ENCODE assay signal across 22 mouse cellular contexts in genomic region chr6:136455696-136456095, GRCm38 (mm10). TPM values are rescaled to one million over a fixed set of nuclear protein-coding genes. Genes with fewer than 3 reads are reported as not detected.
DNase-seq lines count a peak whose midpoint lies in the region; ATAC-seq lines count a peak whose summit lies in the region.
"Had no signal": no experiment of that assay in that cellular context is flagged by ENCODE, and none has a peak within 500 bp of the region (broad histone marks: within the 10 kb centered on the region; RNA-seq: fewer than 3 reads in every experiment).

No protein-coding gene starts in this region.

- no peaks in the 10 kb centered on the region for H3K27me3 ChIP-seq in heart, embryonic 10.5 days (ENCODE audit: insufficient read depth, poor library complexity, severe bottlenecking)
- no peaks in the 10 kb centered on the region for H3K27me3 ChIP-seq in lung, embryonic 16.5 days (ENCODE audit: control insufficient read depth, insufficient read depth, low read depth, low read length)
- H3K27me3 ChIP-seq: embryonic facial prominence, embryonic 15.5 days; midbrain, embryonic 13.5 days; Patski had no signal

- H3K27ac ChIP-seq in heart, embryonic 10.5 days, result no peak overlapping the region
- H3K27ac ChIP-seq in lung, embryonic 16.5 days (ENCODE audit: low read length), result no peak overlapping the region
- H3K27ac ChIP-seq: embryonic facial prominence, embryonic 15.5 days; hindbrain, postnatal 0 days; midbrain, embryonic 13.5 days had no signal

- 67% methylated on average over 3 of the region's 3 CpGs for WGBS in heart, embryonic 10.5 days
- WGBS in lung, embryonic 16.5 days, result 47% methylated on average over 3 of the region's 3 CpGs

- H3K4me2 ChIP-seq in lung, embryonic 16.5 days (ENCODE audit: low read depth, low read length), result no peak overlapping the region
- H3K4me2 ChIP-seq: embryonic facial prominence, embryonic 15.5 days; heart, embryonic 11.5 days; midbrain, embryonic 13.5 days had no signal

- ATAC-seq in lung, embryonic 16.5 days (ENCODE audit: low read depth), result 0 out of 2 replicates have a peak, but pooled peaks have one; percentile 23
- ATAC-seq: activated CD4-positive, CD25-positive, alpha-beta regulatory T cell, adult 4 months; hindbrain, postnatal 0 days; midbrain, embryonic 13.5 days; Patski had no signal

- H3K36me3 ChIP-seq in heart, embryonic 10.5 days, result no peaks in the 10 kb centered on the region
- no peaks in the 10 kb centered on the region for H3K36me3 ChIP-seq in lung, embryonic 16.5 days (ENCODE audit: control insufficient read depth, insufficient read depth, low read length)
- H3K36me3 ChIP-seq: embryonic facial prominence, embryonic 15.5 days; midbrain, embryonic 13.5 days had no signal

- H3K9ac ChIP-seq in lung, embryonic 16.5 days (ENCODE audit: low read length), result no peak overlapping the region
- H3K9ac ChIP-seq: embryonic facial prominence, embryonic 15.5 days; midbrain, embryonic 13.5 days had no signal

- DNase-seq in heart, postnatal 4 days, result peak; percentile 25
- no peak for DNase-seq in heart, embryonic 10.5 days (ENCODE audit: low spot score)
- peak; percentile 38 for DNase-seq in testis, postnatal 10 days (ENCODE audit: low spot score)
- no peak for DNase-seq in testis, postnatal 14 days (ENCODE audit: low spot score)
- no peak for DNase-seq in right cerebral cortex, postnatal 4 days
- DNase-seq in thymus, postnatal 25 days, result no peak
- DNase-seq: B cell, adult 2 months; gastrocnemius, postnatal 14 days; liver; thymus, postnatal 4 days had no signal

- H3K9me3 ChIP-seq in heart, embryonic 10.5 days, result no peaks in the 10 kb centered on the region
- H3K9me3 ChIP-seq in lung, embryonic 16.5 days (ENCODE audit: control insufficient read depth, low read length), result no peaks in the 10 kb centered on the region
- H3K9me3 ChIP-seq: embryonic facial prominence, embryonic 15.5 days had no signal

- H3K4me3 ChIP-seq in heart, embryonic 10.5 days, result no peak overlapping the region
- H3K4me3 ChIP-seq in lung, embryonic 16.5 days (ENCODE audit: low read length), result no peak overlapping the region
- H3K4me3 ChIP-seq: embryonic facial prominence, embryonic 15.5 days; midbrain, embryonic 13.5 days had no signal

- peaks cover 5% of the 10 kb centered on the region; the same call in 1 of the 2 replicates for H3K4me1 ChIP-seq in heart, embryonic 10.5 days
- H3K4me1 ChIP-seq in lung, embryonic 16.5 days (replicated peaks; ENCODE audit: control insufficient read depth, insufficient read depth, low read length), result 0 out of 2 replicates have a peak, but pooled peaks cover 4% of the 10 kb centered on the region
- H3K4me1 ChIP-seq: embryonic facial prominence, embryonic 15.5 days; midbrain, embryonic 13.5 days had no signal

RNA-seq across cellular contexts. Expression of gene E330021D16Rik, which starts 40.3 kb away (rescaled TPM):
- total RNA-seq in heart, postnatal 4 days (2021), result not detected
- 0.11 TPM in 1 of 2 replicates, not detected in the other for polyA plus RNA-seq in heart, embryonic 10.5 days (2016; fragmentation: Nextera tagmentation; extraction: Ambion mirVana)
- polyA plus RNA-seq in lung, embryonic 16.5 days (2015; fragmentation: Nextera tagmentation; extraction: Ambion mirVana), result 0.10 and 0.38 TPM in 2 replicates
- total RNA-seq: gastrocnemius, postnatal 14 days; heart, postnatal 14 days; hindbrain, postnatal 0 days; left cerebral cortex, postnatal 36 days had no signal
- polyA plus RNA-seq: embryonic facial prominence, embryonic 15.5 days; forebrain, embryonic 11.5 days; heart, embryonic 11.5 days; hindbrain, postnatal 0 days; large intestine, adult 2 months; midbrain, embryonic 13.5 days; neural tube, embryonic 14.5 days; Patski had no signal

RNA-seq across cellular contexts. Expression of gene Atf7ip, which starts 50.3 kb away (rescaled TPM):
- 100 to 1,000 TPM; 107 to 108 TPM for total RNA-seq in heart, postnatal 4 days (2021)
- 37.7 and 42.4 TPM in 2 replicates for polyA plus RNA-seq in heart, embryonic 10.5 days (2016; fragmentation: Nextera tagmentation; extraction: Ambion mirVana)
- polyA plus RNA-seq in lung, embryonic 16.5 days (2015; fragmentation: Nextera tagmentation; extraction: Ambion mirVana), result 41.2 and 43.6 TPM in 2 replicates

Comparison
In these comparisons a context has a peak if more than half of its experiments do, and no peak if none do; other contexts are left out.
1. DNase-seq: peak in heart, postnatal 4 days (single experiment) and testis, postnatal 10 days (single experiment); none in heart, embryonic 10.5 days (single experiment), testis, postnatal 14 days (single experiment), right cerebral cortex, postnatal 4 days (single experiment) and thymus, postnatal 25 days (single experiment).